Comparison of ENCODE assay signal across 14 mouse cellular contexts in genomic region chr5:139585748-139586060, GRCm38 (mm10). TPM values are rescaled to one million over a fixed set of nuclear protein-coding genes. Genes with fewer than 3 reads are reported as not detected.
DNase-seq lines count a peak whose midpoint lies in the region; ATAC-seq and TF ChIP-seq lines count a peak whose summit lies in the region.
"Had no signal": no experiment of that assay in that cellular context is flagged by ENCODE, and none has a peak within 500 bp of the region (broad histone marks: within the 10 kb centered on the region; RNA-seq: fewer than 3 reads in every experiment).

No protein-coding gene starts in this region.

- WGBS in intestine, embryonic 14.5 days, result 11% methylated on average over 8 of the region's 8 CpGs
- WGBS in intestine, postnatal 0 days, result 13% methylated on average over 8 of the region's 8 CpGs
- 6% methylated on average over 8 of the region's 8 CpGs for WGBS in embryonic facial prominence, embryonic 14.5 days
- WGBS in hindbrain, embryonic 12.5 days, result 11% methylated on average over 8 of the region's 8 CpGs
- WGBS in midbrain, embryonic 12.5 days, result 10% methylated on average over 8 of the region's 8 CpGs

- H3K9ac ChIP-seq in intestine, embryonic 14.5 days (ENCODE audit: low read length), result no peak overlapping the region
- H3K9ac ChIP-seq in intestine, postnatal 0 days (ENCODE audit: low read depth, low read length), result no peak overlapping the region
- H3K9ac ChIP-seq in embryonic facial prominence, embryonic 14.5 days (ENCODE audit: low read depth, low read length), result 0 out of 2 replicates have a peak overlapping the region, but pooled peaks have one; percentile 35
- no peak overlapping the region for H3K9ac ChIP-seq in hindbrain, embryonic 12.5 days
- peak overlapping the region; percentile 34; the same call in 1 of the 2 replicates for H3K9ac ChIP-seq in midbrain, embryonic 12.5 days (replicated peaks)

- no peak for ATAC-seq in intestine, embryonic 14.5 days (replicated peaks; ENCODE audit: low FRiP score, low TSS enrichment, low read depth)
- ATAC-seq in intestine, postnatal 0 days, result no peak
- ATAC-seq in embryonic facial prominence, embryonic 14.5 days (ENCODE audit: low read depth), result no peak
- peak; percentile 42 for ATAC-seq in hindbrain, embryonic 12.5 days (ENCODE audit: low FRiP score)
- ATAC-seq in midbrain, embryonic 12.5 days (ENCODE audit: low FRiP score, low read depth), result no peak

- no peaks in the 10 kb centered on the region for H3K36me3 ChIP-seq in intestine, embryonic 14.5 days (ENCODE audit: control insufficient read depth, insufficient read depth, low read length)
- H3K36me3 ChIP-seq in intestine, postnatal 0 days (ENCODE audit: control insufficient read depth, insufficient read depth), result no peaks in the 10 kb centered on the region
- H3K36me3 ChIP-seq in embryonic facial prominence, embryonic 14.5 days (ENCODE audit: control insufficient read depth, insufficient read depth, low read length), result no peaks in the 10 kb centered on the region
- no peaks in the 10 kb centered on the region for H3K36me3 ChIP-seq in hindbrain, embryonic 12.5 days
- H3K36me3 ChIP-seq in midbrain, embryonic 12.5 days, result no peaks in the 10 kb centered on the region

- TF ChIP-seq CTCF in intestine, postnatal 0 days (IDR thresholded peaks at IDR 0.05; ENCODE audit: low read depth), result no peak

- 0 out of 2 replicates have a peak overlapping the region, but pooled peaks have one; percentile 13 for H3K4me2 ChIP-seq in intestine, embryonic 14.5 days (ENCODE audit: low read length)
- no peak overlapping the region; the same call in 1 of the 2 replicates for H3K4me2 ChIP-seq in intestine, postnatal 0 days (replicated peaks; ENCODE audit: low read depth)
- H3K4me2 ChIP-seq in embryonic facial prominence, embryonic 14.5 days (ENCODE audit: low read depth, low read length), result peak overlapping the region; percentile 32
- peak overlapping the region; percentile 38 for H3K4me2 ChIP-seq in hindbrain, embryonic 12.5 days (replicated peaks)
- H3K4me2 ChIP-seq in midbrain, embryonic 12.5 days (replicated peaks), result peak overlapping the region; percentile 43

- H3K27me3 ChIP-seq in intestine, embryonic 14.5 days (replicated peaks; ENCODE audit: control insufficient read depth, insufficient read depth, low read length), result peaks cover 66% of the 10 kb centered on the region
- H3K27me3 ChIP-seq in intestine, postnatal 0 days (replicated peaks; ENCODE audit: control insufficient read depth, insufficient read depth, low read length), result peaks cover 56% of the 10 kb centered on the region
- H3K27me3 ChIP-seq in embryonic facial prominence, embryonic 14.5 days (replicated peaks; ENCODE audit: control insufficient read depth, insufficient read depth, low read length), result peaks cover 65% of the 10 kb centered on the region
- peaks cover 69% of the 10 kb centered on the region for H3K27me3 ChIP-seq in hindbrain, embryonic 12.5 days
- H3K27me3 ChIP-seq in midbrain, embryonic 12.5 days, result peaks cover 72% of the 10 kb centered on the region

- DNase-seq in intestine, embryonic 14.5 days (ENCODE audit: low spot score), result no peak
- no peak for DNase-seq in embryonic facial prominence, embryonic 14.5 days (ENCODE audit: low spot score)
- no peak for DNase-seq in frontal cortex, postnatal 36 days (ENCODE audit: low spot score in 2 of 2)
- no peak for DNase-seq in adrenal gland, adult 2 months
- DNase-seq in adrenal gland, postnatal 25 days, result no peak
- DNase-seq: spleen, adult 18-20 months had no signal

- no peak overlapping the region for H3K27ac ChIP-seq in intestine, embryonic 14.5 days (ENCODE audit: low read depth)
- H3K27ac ChIP-seq in intestine, postnatal 0 days (ENCODE audit: low read depth, low read length), result no peak overlapping the region
- no peak overlapping the region for H3K27ac ChIP-seq in embryonic facial prominence, embryonic 14.5 days (replicated peaks; ENCODE audit: low read depth, low read length)
- peak overlapping the region; percentile 81 for H3K27ac ChIP-seq in hindbrain, embryonic 12.5 days
- H3K27ac ChIP-seq in midbrain, embryonic 12.5 days (replicated peaks), result peak overlapping the region; percentile 67

- no peaks in the 10 kb centered on the region for H3K4me1 ChIP-seq in intestine, embryonic 14.5 days (replicated peaks; ENCODE audit: control insufficient read depth, insufficient read depth, low read length)
- H3K4me1 ChIP-seq in intestine, postnatal 0 days (replicated peaks; ENCODE audit: control insufficient read depth, insufficient read depth, low read length), result no peaks in the 10 kb centered on the region
- H3K4me1 ChIP-seq in embryonic facial prominence, embryonic 14.5 days (ENCODE audit: control insufficient read depth, insufficient read depth, low read length), result peaks cover 5% of the 10 kb centered on the region; the same call in 1 of the 2 replicates
- peaks cover 36% of the 10 kb centered on the region for H3K4me1 ChIP-seq in hindbrain, embryonic 12.5 days
- peaks cover 30% of the 10 kb centered on the region for H3K4me1 ChIP-seq in midbrain, embryonic 12.5 days

- H3K4me3 ChIP-seq in intestine, embryonic 14.5 days (ENCODE audit: low read depth, low read length), result no peak overlapping the region
- H3K4me3 ChIP-seq in intestine, postnatal 0 days (ENCODE audit: low read depth, low read length), result no peak overlapping the region
- peak overlapping the region; percentile 14; the same call in 1 of the 2 replicates for H3K4me3 ChIP-seq in embryonic facial prominence, embryonic 14.5 days (ENCODE audit: low read depth, low read length)
- H3K4me3 ChIP-seq in hindbrain, embryonic 12.5 days, result no peak overlapping the region
- H3K4me3 ChIP-seq in midbrain, embryonic 12.5 days, result no peak overlapping the region
- H3K4me3 ChIP-seq: erythroblast, embryonic 14.5 days; myocyte had no signal

- 0 out of 2 replicates have a peak, but pooled peaks cover 4% of the 10 kb centered on the region for H3K9me3 ChIP-seq in intestine, embryonic 14.5 days (ENCODE audit: control insufficient read depth, low read length)
- no peaks in the 10 kb centered on the region for H3K9me3 ChIP-seq in intestine, postnatal 0 days (ENCODE audit: control insufficient read depth)
- H3K9me3 ChIP-seq in embryonic facial prominence, embryonic 14.5 days (ENCODE audit: control insufficient read depth, low read length), result peaks cover 9% of the 10 kb centered on the region; the same call in 1 of the 2 replicates
- H3K9me3 ChIP-seq in hindbrain, embryonic 12.5 days (replicated peaks), result peaks cover 6% of the 10 kb centered on the region
- 0 out of 2 replicates have a peak, but pooled peaks cover 4% of the 10 kb centered on the region for H3K9me3 ChIP-seq in midbrain, embryonic 12.5 days

RNA-seq across cellular contexts. Expression of gene Uncx, which starts 42.4 kb away (rescaled TPM):
- polyA plus RNA-seq in intestine, embryonic 14.5 days (2014; fragmentation: Nextera tagmentation; extraction: Ambion mirVana), result not detected in 2 replicates
- not detected in 2 replicates for polyA plus RNA-seq in intestine, postnatal 0 days (2015; fragmentation: Nextera tagmentation; extraction: Ambion mirVana)
- 2.5 and 2.9 TPM in 2 replicates for polyA plus RNA-seq in embryonic facial prominence, embryonic 14.5 days (2014; fragmentation: Nextera tagmentation; extraction: Ambion mirVana)
- 97.3 and 99.4 TPM in 2 replicates for polyA plus RNA-seq in hindbrain, embryonic 12.5 days (2016; fragmentation: Nextera tagmentation; extraction: Ambion mirVana)
- polyA plus RNA-seq in midbrain, embryonic 12.5 days (2016; fragmentation: Nextera tagmentation; extraction: Ambion mirVana), result 84.9 and 90.8 TPM in 2 replicates
- not detected for total RNA-seq in adrenal gland, adult 2 months (2021)
- polyA plus RNA-seq in adrenal gland, adult 2 months (2012; rRNA removed), result 0.04 TPM in 1 of 2 replicates, not detected in the other
- total RNA-seq in adrenal gland, postnatal 25 days (2021), result not detected in 2 replicates
- total RNA-seq: heart, adult 18-20 months had no signal
- polyA plus RNA-seq: erythroblast, embryonic 14.5 days; liver, embryonic 16.5 days; myocyte; urinary bladder, adult 2 months had no signal

Comparison
In these comparisons a context has a peak if more than half of its experiments do, and no peak if none do; other contexts are left out.
1. H3K27ac ChIP-seq: peak in hindbrain, embryonic 12.5 days (single experiment) and midbrain, embryonic 12.5 days (single experiment); none in intestine, embryonic 14.5 days (single experiment), intestine, postnatal 0 days (single experiment) and embryonic facial prominence, embryonic 14.5 days (single experiment).
2. H3K9ac ChIP-seq: peak in embryonic facial prominence, embryonic 14.5 days (single experiment) and midbrain, embryonic 12.5 days (single experiment); none in intestine, embryonic 14.5 days (single experiment), intestine, postnatal 0 days (single experiment) and hindbrain, embryonic 12.5 days (single experiment).
3. RNA of gene Uncx, which starts 42.4 kb away (polyA plus RNA-seq): 97.3 to 99.4 TPM in hindbrain, embryonic 12.5 days and 84.9 to 90.8 TPM in midbrain, embryonic 12.5 days; 2.5 to 2.9 TPM in embryonic facial prominence, embryonic 14.5 days, not detected in intestine, embryonic 14.5 days, not detected in intestine, postnatal 0 days and 0.04 TPM in adrenal gland, adult 2 months; every median in the first group is over 10 times any median in the second.